Mouse (Mus musculus): ENCODE data around the gene Pdzd2. TPM values are rescaled to one million over a fixed set of nuclear protein-coding genes. Genes with fewer than 3 reads are reported as not detected.

Gene Pdzd2
- polyA plus RNA-seq, 1 experiment, result 1.7 TPM

DNA sequence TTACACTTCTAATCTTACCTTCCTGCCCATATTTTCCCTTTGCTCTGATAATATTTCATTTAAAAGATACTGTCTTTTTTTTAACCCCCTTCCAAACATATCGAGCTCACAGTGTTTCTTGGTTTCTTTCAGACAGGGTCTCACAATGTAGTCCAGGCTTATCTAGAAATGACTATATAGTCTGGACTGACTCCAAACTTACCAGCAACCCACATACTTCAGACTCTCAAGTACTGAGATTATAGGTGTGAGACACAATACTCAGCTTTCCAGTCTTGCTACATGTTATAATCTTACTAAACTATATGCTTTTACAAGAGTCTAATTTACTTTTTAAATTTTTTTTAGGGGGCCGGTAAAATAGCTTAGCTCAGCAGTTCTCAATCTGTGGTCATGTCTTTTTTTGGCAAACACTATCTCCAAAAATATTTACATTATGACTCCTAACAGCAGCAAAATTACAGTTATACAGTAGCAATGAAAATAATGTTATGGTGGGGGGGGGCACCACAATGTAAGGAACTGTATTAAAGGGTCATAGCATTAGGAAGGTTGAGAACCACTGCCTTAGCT is 61.1 kb downstream of the Pdzd2 start:
- 82% methylated on average over 2 of the region's 2 CpGs for WGBS
- Histone ChIP-seq H3K4me1 (ENCODE audit: control insufficient read depth, insufficient read depth, insufficient read length) (no peaks in the 10 kb centered on the region), H3K36me3 (ENCODE audit: control insufficient read depth, insufficient read depth, low read length) (no peaks in the 10 kb centered on the region)

DNA sequence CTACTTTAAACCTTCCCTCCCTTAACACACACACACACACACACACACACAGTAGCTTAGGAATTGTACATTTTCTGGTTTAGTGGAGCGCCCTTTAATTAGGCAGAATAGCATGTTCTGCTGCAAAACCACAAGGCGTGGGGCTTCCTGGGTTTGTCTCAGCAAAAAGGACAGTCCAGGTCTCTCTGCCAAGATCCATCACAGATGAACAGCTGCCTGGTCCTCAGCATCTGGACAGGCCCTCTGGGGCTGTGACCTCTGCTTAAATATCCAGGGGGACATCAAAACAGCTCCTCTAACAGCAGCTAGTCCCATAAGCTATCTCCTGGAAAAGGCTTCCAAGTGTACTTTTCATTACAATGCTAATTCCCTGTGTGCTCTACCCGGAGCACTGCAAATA is 64.4 kb downstream of the Pdzd2 start:
- TF ChIP-seq POLR2A (IDR thresholded peaks at IDR 0.05; ENCODE audit: low read depth, low read length) (no peak), CTCF (IDR thresholded peaks at IDR 0.05; ENCODE audit: extremely low read depth, insufficient read depth, insufficient read length, insufficient replicate concordance) (no peak)
- 74% methylated on average over 3 of the region's 3 CpGs for WGBS
- no peak for DNase-seq (ENCODE audit: low read depth in 1 of 2, low spot score in 2 of 2)
- H3K27me3 ChIP-seq (ENCODE audit: control insufficient read depth, insufficient read depth, low read length), result no peaks in the 10 kb centered on the region
- no peak overlapping the region for H3K27ac ChIP-seq (ENCODE audit: insufficient read depth, low read length)
- no peak overlapping the region for H3K4me3 ChIP-seq (ENCODE audit: extremely low read depth, insufficient read depth, insufficient read length)
- H3K36me3 ChIP-seq (ENCODE audit: control insufficient read depth, insufficient read depth, low read length), result no peaks in the 10 kb centered on the region
- no peaks in the 10 kb centered on the region for H3K4me1 ChIP-seq (ENCODE audit: control insufficient read depth, insufficient read depth, insufficient read length)

More for the DNA sequence above, 61.1 kb downstream of the Pdzd2 start:
- Histone ChIP-seq H3K4me3 (ENCODE audit: extremely low read depth, insufficient read depth, insufficient read length) (no peak overlapping the region), H3K27ac (ENCODE audit: insufficient read depth, low read length) (no peak overlapping the region), H3K27me3 (ENCODE audit: control insufficient read depth, insufficient read depth, low read length) (no peaks in the 10 kb centered on the region)
- DNase-seq (ENCODE audit: low read depth in 1 of 2, low spot score in 2 of 2), result no peak
- TF ChIP-seq POLR2A (IDR thresholded peaks at IDR 0.05; ENCODE audit: low read depth, low read length) (no peak), CTCF (IDR thresholded peaks at IDR 0.05; ENCODE audit: extremely low read depth, insufficient read depth, insufficient read length, insufficient replicate concordance) (no peak)

DNA sequence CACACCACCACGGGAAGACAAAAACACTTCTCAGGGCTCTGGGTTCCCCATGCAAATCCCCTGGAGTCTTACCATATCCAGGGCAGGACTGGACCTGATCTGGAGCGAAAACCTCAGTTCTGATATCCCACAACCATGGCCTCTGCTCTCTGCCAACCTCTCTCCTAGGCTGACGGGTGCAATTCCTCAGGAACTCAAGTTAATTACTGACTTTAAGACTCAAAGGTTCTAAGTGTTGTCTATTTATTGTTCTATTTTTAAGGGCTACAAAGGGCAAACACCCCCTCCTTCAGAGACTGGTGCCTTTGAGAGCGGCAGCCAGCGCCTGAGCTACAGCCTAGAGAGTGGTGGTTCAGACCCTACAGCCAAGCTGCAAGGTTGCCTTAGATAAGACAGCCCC is 65.7 kb downstream of the Pdzd2 start:
- Histone ChIP-seq H3K27ac (ENCODE audit: insufficient read depth, low read length) (no peak overlapping the region), H3K36me3 (ENCODE audit: control insufficient read depth, insufficient read depth, low read length) (no peaks in the 10 kb centered on the region), H3K4me1 (ENCODE audit: control insufficient read depth, insufficient read depth, insufficient read length) (no peaks in the 10 kb centered on the region), H3K27me3 (ENCODE audit: control insufficient read depth, insufficient read depth, low read length) (no peaks in the 10 kb centered on the region), H3K4me3 (ENCODE audit: extremely low read depth, insufficient read depth, insufficient read length) (no peak overlapping the region)
- DNase-seq (ENCODE audit: low read depth in 1 of 2, low spot score in 2 of 2), result no peak
- 83% methylated on average over 5 of the region's 5 CpGs for WGBS
- TF ChIP-seq CTCF (IDR thresholded peaks at IDR 0.05; ENCODE audit: extremely low read depth, insufficient read depth, insufficient read length, insufficient replicate concordance), result no peak

DNA sequence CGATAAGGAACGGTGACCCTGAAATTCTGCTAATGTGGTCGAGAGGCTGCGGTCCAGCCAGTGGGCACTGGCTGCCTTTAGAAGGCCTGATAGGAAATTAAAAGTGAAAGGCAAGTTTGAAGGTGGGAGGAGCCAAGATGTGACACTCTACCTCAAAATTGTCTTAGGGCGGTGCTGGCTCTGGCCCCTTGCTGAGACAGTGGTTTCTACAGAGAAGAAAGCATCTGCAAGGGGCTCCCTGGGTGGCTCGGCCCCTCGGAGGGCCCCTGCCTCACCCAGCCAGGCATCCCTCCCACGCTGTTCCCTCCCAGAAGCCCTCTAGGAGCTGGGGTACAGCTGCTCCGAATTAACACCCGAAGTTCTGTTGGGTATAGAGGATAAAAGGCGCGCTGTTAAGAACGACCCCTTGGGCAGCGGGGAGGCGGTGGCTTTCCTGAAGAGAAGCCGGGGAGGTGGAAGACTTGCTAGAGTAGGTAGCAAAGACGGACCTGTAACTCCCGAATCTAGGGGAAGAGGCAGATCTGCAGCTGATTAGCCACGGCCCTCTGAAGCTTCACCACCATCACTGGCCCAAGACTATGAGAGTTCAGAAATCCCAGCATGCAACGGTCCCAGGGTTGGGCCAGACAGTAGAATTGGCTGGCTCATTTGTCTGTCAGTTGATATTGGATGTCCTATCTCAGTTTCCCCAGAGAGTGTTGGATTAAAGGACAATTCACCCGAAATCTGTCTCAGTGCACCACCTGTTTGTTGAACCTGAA is 71.8 kb downstream of the Pdzd2 start:
- Histone ChIP-seq H3K4me3 (ENCODE audit: extremely low read depth, insufficient read depth, insufficient read length) (peak overlapping the region; percentile 46; the same call in 1 of the 2 replicates), H3K36me3 (ENCODE audit: control insufficient read depth, insufficient read depth, low read length) (no peaks in the 10 kb centered on the region), H3K4me1 (ENCODE audit: control insufficient read depth, insufficient read depth, insufficient read length) (no peaks in the 10 kb centered on the region; the same call in 1 of the 2 replicates), H3K27ac (ENCODE audit: insufficient read depth, low read length) (peak overlapping the region; percentile 50; the same call in 1 of the 2 replicates), H3K27me3 (ENCODE audit: control insufficient read depth, insufficient read depth, low read length) (no peaks in the 10 kb centered on the region)
- DNase-seq (ENCODE audit: low read depth in 1 of 2, low spot score in 2 of 2), result peak; percentile 3 to 43
- no peak for TF ChIP-seq CTCF (IDR thresholded peaks at IDR 0.05; ENCODE audit: extremely low read depth, insufficient read depth, insufficient read length, insufficient replicate concordance)
- no peak for TF ChIP-seq POLR2A (IDR thresholded peaks at IDR 0.05; ENCODE audit: low read depth, low read length)
- 56% methylated on average over 21 of the region's 21 CpGs for WGBS

DNA sequence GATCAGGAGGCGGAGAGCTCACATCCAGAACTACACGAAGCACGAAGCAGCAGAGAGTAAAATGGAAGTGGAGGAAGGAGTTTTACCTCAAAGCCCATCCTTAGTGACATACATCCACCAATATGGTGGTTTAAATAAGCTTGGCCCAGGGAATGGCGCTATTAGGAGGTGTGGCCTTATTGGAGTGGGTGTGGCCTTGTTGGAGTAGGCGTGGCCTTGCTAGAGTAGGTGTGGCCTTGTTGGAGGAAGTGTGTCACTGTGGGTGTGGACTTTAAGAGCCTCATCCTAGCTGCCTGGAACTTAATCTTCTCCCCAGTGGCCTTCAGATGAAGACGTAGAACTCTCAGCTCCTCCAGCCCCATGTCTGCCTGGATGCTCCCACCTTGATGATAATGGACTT is 73.8 kb downstream of the Pdzd2 start:
- DNase-seq (ENCODE audit: low read depth in 1 of 2, low spot score in 2 of 2), result no peak
- Histone ChIP-seq H3K36me3 (ENCODE audit: control insufficient read depth, insufficient read depth, low read length) (no peaks in the 10 kb centered on the region), H3K4me1 (ENCODE audit: control insufficient read depth, insufficient read depth, insufficient read length) (no peaks in the 10 kb centered on the region; the same call in 1 of the 2 replicates), H3K27me3 (ENCODE audit: control insufficient read depth, insufficient read depth, low read length) (no peaks in the 10 kb centered on the region), H3K27ac (ENCODE audit: insufficient read depth, low read length) (no peak overlapping the region), H3K4me3 (ENCODE audit: extremely low read depth, insufficient read depth, insufficient read length) (no peak overlapping the region)
- 88% methylated on average over 6 of the region's 6 CpGs for WGBS
- no peak for TF ChIP-seq CTCF (IDR thresholded peaks at IDR 0.05; ENCODE audit: extremely low read depth, insufficient read depth, insufficient read length, insufficient replicate concordance)
- no peak for TF ChIP-seq POLR2A (IDR thresholded peaks at IDR 0.05; ENCODE audit: low read depth, low read length)

DNA sequence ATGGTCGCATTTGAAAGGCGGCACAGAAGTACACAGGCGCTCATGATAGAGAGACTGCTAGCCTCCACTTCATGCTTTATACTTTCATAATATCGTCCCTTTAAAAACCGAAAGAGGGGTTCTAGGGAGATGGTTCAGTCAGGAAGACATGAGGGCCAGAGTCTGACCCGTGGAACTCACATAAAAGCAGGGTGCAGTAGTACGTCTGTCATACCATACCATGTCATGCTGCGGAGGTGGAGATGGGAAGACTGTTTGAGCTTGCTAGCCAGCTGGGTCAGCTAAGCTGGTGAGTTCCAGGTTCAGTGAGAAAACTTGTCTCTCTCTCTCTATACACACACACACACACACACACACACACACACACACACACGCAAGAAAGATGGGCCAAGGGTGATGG is 76.4 kb downstream of the Pdzd2 start:
- H3K27me3 ChIP-seq (ENCODE audit: control insufficient read depth, insufficient read depth, low read length), result no peaks in the 10 kb centered on the region
- no peak for DNase-seq (ENCODE audit: low read depth in 1 of 2, low spot score in 2 of 2)
- no peaks in the 10 kb centered on the region for H3K36me3 ChIP-seq (ENCODE audit: control insufficient read depth, insufficient read depth, low read length)
- H3K4me3 ChIP-seq (ENCODE audit: extremely low read depth, insufficient read depth, insufficient read length), result no peak overlapping the region
- no peaks in the 10 kb centered on the region; the same call in 1 of the 2 replicates for H3K4me1 ChIP-seq (ENCODE audit: control insufficient read depth, insufficient read depth, insufficient read length)
- TF ChIP-seq POLR2A (IDR thresholded peaks at IDR 0.05; ENCODE audit: low read depth, low read length), result no peak
- 88% methylated on average over 9 of the region's 9 CpGs for WGBS
- no peak overlapping the region for H3K27ac ChIP-seq (ENCODE audit: insufficient read depth, low read length)

DNA sequence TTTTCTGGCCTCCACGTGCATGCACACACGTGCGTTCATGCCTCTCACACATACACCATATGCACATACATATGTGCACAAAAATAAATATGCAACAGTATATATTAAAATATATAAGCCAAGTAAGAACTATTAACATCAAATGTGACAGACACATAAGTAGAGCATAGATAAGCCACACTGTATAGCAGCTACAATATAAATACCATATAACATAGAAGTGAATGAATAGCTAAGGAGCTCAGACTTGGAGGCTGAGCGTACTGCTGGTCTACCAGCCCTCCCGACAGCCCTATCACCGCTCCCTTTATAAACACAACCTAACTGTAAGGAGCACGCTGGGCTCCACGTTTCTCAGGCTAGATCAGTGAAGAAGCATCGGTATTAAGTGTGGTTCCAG is 79.4 kb downstream of the Pdzd2 start:
- no peak for DNase-seq (ENCODE audit: low read depth in 1 of 2, low spot score in 2 of 2)
- no peaks in the 10 kb centered on the region for H3K27me3 ChIP-seq (ENCODE audit: control insufficient read depth, insufficient read depth, low read length)
- no peaks in the 10 kb centered on the region for H3K4me1 ChIP-seq (ENCODE audit: control insufficient read depth, insufficient read depth, insufficient read length)
- no peak overlapping the region for H3K27ac ChIP-seq (ENCODE audit: insufficient read depth, low read length)
- H3K36me3 ChIP-seq (ENCODE audit: control insufficient read depth, insufficient read depth, low read length), result no peaks in the 10 kb centered on the region
- WGBS, result 91% methylated on average over 9 of the region's 9 CpGs
- no peak for TF ChIP-seq CTCF (IDR thresholded peaks at IDR 0.05; ENCODE audit: extremely low read depth, insufficient read depth, insufficient read length, insufficient replicate concordance)
- no peak overlapping the region for H3K4me3 ChIP-seq (ENCODE audit: extremely low read depth, insufficient read depth, insufficient read length)

Data from spleen, adult 2 months (tissue).